8 mouse cellular contexts compared by ENCODE assay signal in genomic region chr11:79339234-79339807, GRCm38 (mm10). TPM values are rescaled to one million over a fixed set of nuclear protein-coding genes. Genes with fewer than 3 reads are reported as not detected.
DNase-seq lines count a peak whose midpoint lies in the region; ATAC-seq lines count a peak whose summit lies in the region.

Gene Nf1 (plus strand): TSS chr11:79339693.

- peak within 1 kb of the TSS; percentile 96 for H3K9ac ChIP-seq in heart, embryonic 14.5 days (ENCODE audit: low read length)
- peak within 1 kb of the TSS; percentile 91 for H3K9ac ChIP-seq in liver, embryonic 13.5 days
- H3K9ac ChIP-seq in stomach, embryonic 16.5 days (ENCODE audit: low read length), result peak within 1 kb of the TSS; percentile 99

- WGBS in heart, embryonic 14.5 days, result under 1% methylated on average over 47 of the region's 49 CpGs
- WGBS in liver, embryonic 13.5 days (ENCODE audit: insufficient replicate concordance), result 1% methylated on average over 49 of the region's 49 CpGs
- under 1% methylated on average over 48 of the region's 49 CpGs for WGBS in stomach, embryonic 16.5 days

- peak; percentile 83 for ATAC-seq in heart, embryonic 14.5 days (ENCODE audit: insufficient number of reproducible peaks, insufficient read depth, low FRiP score, low read depth)
- ATAC-seq in liver, embryonic 13.5 days (ENCODE audit: low read depth), result peak; percentile 87
- peak; percentile 96 for ATAC-seq in stomach, embryonic 16.5 days (ENCODE audit: insufficient read depth, low FRiP score)

- H3K4me2 ChIP-seq in heart, embryonic 14.5 days (ENCODE audit: low read length), result peak within 1 kb of the TSS; percentile 63
- peak within 1 kb of the TSS; percentile 90 for H3K4me2 ChIP-seq in liver, embryonic 13.5 days
- H3K4me2 ChIP-seq in stomach, embryonic 16.5 days (ENCODE audit: low read depth, low read length), result peak within 1 kb of the TSS; percentile 70

- H3K27me3 ChIP-seq in heart, embryonic 14.5 days (ENCODE audit: control insufficient read depth, insufficient read depth, low read length), result no peaks in the 10 kb centered on the region
- no peaks in the 10 kb centered on the region for H3K27me3 ChIP-seq in liver, embryonic 13.5 days
- no peaks in the 10 kb centered on the region for H3K27me3 ChIP-seq in stomach, embryonic 16.5 days (ENCODE audit: control insufficient read depth, insufficient read depth, low read length)

- H3K9me3 ChIP-seq in heart, embryonic 14.5 days (ENCODE audit: control insufficient read depth, low read length), result no peaks in the 10 kb centered on the region
- H3K9me3 ChIP-seq in liver, embryonic 13.5 days (replicated peaks), result 0 out of 2 replicates have a peak, but pooled peaks cover 4% of the 10 kb centered on the region
- H3K9me3 ChIP-seq in stomach, embryonic 16.5 days (replicated peaks; ENCODE audit: control insufficient read depth, low read length), result no peaks in the 10 kb centered on the region

- peak within 1 kb of the TSS; percentile 75 for H3K4me3 ChIP-seq in brown adipose tissue, adult 24 weeks (ENCODE audit: insufficient read depth, low read depth, low read length)
- H3K4me3 ChIP-seq in heart, embryonic 14.5 days (ENCODE audit: control insufficient read depth in 1 of 2, insufficient read depth in 1 of 2, low read depth in 1 of 2, low read length in 2 of 2), result peak within 1 kb of the TSS; percentile 86 to 97
- peak within 1 kb of the TSS; percentile 87 for H3K4me3 ChIP-seq in liver, embryonic 13.5 days (replicated peaks)
- H3K4me3 ChIP-seq in stomach, embryonic 16.5 days (replicated peaks; ENCODE audit: low read length), result peak within 1 kb of the TSS; percentile 94

- H3K36me3 ChIP-seq in heart, embryonic 14.5 days (ENCODE audit: control insufficient read depth, insufficient read depth, low read length), result peaks cover 22% of the 10 kb centered on the region
- H3K36me3 ChIP-seq in liver, embryonic 13.5 days, result no peaks in the 10 kb centered on the region
- H3K36me3 ChIP-seq in stomach, embryonic 16.5 days (ENCODE audit: control insufficient read depth, insufficient read depth, low read length), result no peaks in the 10 kb centered on the region

- peak; percentile 92 for DNase-seq in CD4-positive, CD25-positive, alpha-beta regulatory T cell, adult 2 months (ENCODE audit: low read depth, low spot score)
- peak; percentile 83 for DNase-seq in fibroblast of lung, adult 2 months (ENCODE audit: low read depth)
- peak; percentile 97 for DNase-seq in kidney, postnatal 14 days
- DNase-seq in liver, embryonic 13.5 days, result peak; percentile 86
- DNase-seq in neural tube, embryonic 10.5 days (ENCODE audit: extremely low spot score, low spot score), result peak; percentile 96

- H3K27ac ChIP-seq in brown adipose tissue, adult 24 weeks (replicated peaks; ENCODE audit: low read depth, low read length), result peak within 1 kb of the TSS; percentile 93
- peak within 1 kb of the TSS; percentile 92 for H3K27ac ChIP-seq in heart, embryonic 14.5 days (replicated peaks in 1 of 2; ENCODE audit: control insufficient read depth in 1 of 2, insufficient read depth in 1 of 2, low read depth in 2 of 2, low read length in 2 of 2)
- H3K27ac ChIP-seq in liver, embryonic 13.5 days, result peak within 1 kb of the TSS; percentile 72
- peak within 1 kb of the TSS; percentile 87 for H3K27ac ChIP-seq in stomach, embryonic 16.5 days (ENCODE audit: low read length)

- H3K4me1 ChIP-seq in brown adipose tissue, adult 24 weeks (ENCODE audit: control insufficient read depth, insufficient read depth, insufficient read length, low read length), result peaks cover 7% of the 10 kb centered on the region
- peaks cover 10 to 16% of the 10 kb centered on the region in 2 experiments; a peak in 3 of 4 replicates for H3K4me1 ChIP-seq in heart, embryonic 14.5 days (ENCODE audit: control insufficient read depth in 2 of 2, insufficient read depth in 2 of 2, low read length in 2 of 2)
- H3K4me1 ChIP-seq in liver, embryonic 13.5 days (replicated peaks), result peaks cover 23% of the 10 kb centered on the region
- 0 out of 2 replicates have a peak, but pooled peaks cover 5% of the 10 kb centered on the region for H3K4me1 ChIP-seq in stomach, embryonic 16.5 days (ENCODE audit: control insufficient read depth, insufficient read depth, low read length)

RNA-seq across cellular contexts. Expression of gene Nf1, which starts in this region (rescaled TPM):
- 9.9 and 14.3 TPM in 2 replicates for polyA plus RNA-seq in brown adipose tissue, adult 24 weeks (2012; ENCODE audit: insufficient read depth, insufficient read length, missing spikeins)
- polyA plus RNA-seq in heart, embryonic 14.5 days (2014; fragmentation: Nextera tagmentation; extraction: Ambion mirVana), result 6.2 and 7.7 TPM in 2 replicates
- 1.5 and 1.6 TPM in 2 replicates for polyA plus RNA-seq in liver, embryonic 13.5 days (2015; fragmentation: Nextera tagmentation; extraction: Ambion mirVana)
- polyA plus RNA-seq in stomach, embryonic 16.5 days (2015; fragmentation: Nextera tagmentation; extraction: Ambion mirVana), result 3.2 and 4.1 TPM in 2 replicates

Comparison
In these comparisons a context has a peak if more than half of its experiments do, and no peak if none do; other contexts are left out.
1. Peak in every context shown above with its lines: DNase-seq, ATAC-seq, H3K4me3 ChIP-seq and H3K27ac ChIP-seq.